Mouse (Mus musculus): ENCODE data around the gene Aip. TPM values are rescaled to one million over a fixed set of nuclear protein-coding genes. Genes with fewer than 3 reads are reported as not detected.

The Aip gene
- total RNA-seq (2023) = 100 to 1,000 TPM; 105 to 131 TPM

GRCm38 (mm10) chr19:4125741-4126696, at the start of gene Aip:
Aip (minus strand) TSS chr19:4125858.

GRCm38 (mm10) chr19:4162646-4163542, 37.2 kb upstream of the Aip start, which contains the start of gene Rps6kb2:
Rps6kb2 (minus strand) TSS chr19:4163354.

GRCm38 (mm10) chr19:4153232-4153654, 27.6 kb upstream of the Aip start, which contains the start of gene Ptprcap:
Ptprcap (plus strand) TSS chr19:4153604.

GRCm38 (mm10) chr19:4148491-4148806, 22.8 kb upstream of the Aip start, which contains the start of gene Coro1b:
Coro1b (plus strand) TSS chr19:4148619.

GRCm38 (mm10) chr19:4143759-4144268, 18.2 kb upstream of the Aip start, which contains the start of gene Cabp4:
Cabp4 (minus strand) TSS chr19:4144033.

GRCm38 (mm10) chr19:4139446-4139845, 13.8 kb upstream of the Aip start, which contains the start of gene Gpr152:
Gpr152 (plus strand) TSS chr19:4139787.

GRCm38 (mm10) chr19:4099837-4100717, 25.6 kb downstream of the Aip start, which contains the start of gene Pitpnm1:
Pitpnm1 (plus strand) TSS chr19:4099998.

GRCm38 (mm10) chr19:4096642-4097440, 28.8 kb downstream of the Aip start, which contains the start of gene Cdk2ap2:
Cdk2ap2 (plus strand) TSS chr19:4097182.

GRCm38 (mm10) chr19:4081394-4081793, 44.3 kb downstream of the Aip start, which contains the start of gene Cabp2:
Cabp2 (plus strand) TSS chr19:4081578.

Other genes with a start within 250 kb of the Aip start
- gene Tcirg1, start 218.7 kb downstream of the Aip start, total RNA-seq (2023) = 100 to 1,000 TPM; 482 to 489 TPM
- gene Ndufs8, start 213.1 kb downstream of the Aip start, total RNA-seq (2023) = 10 to 100 TPM; 86.9 to 96.9 TPM
- 10 to 100 TPM; 87.1 to 88.5 TPM for gene Aldh3b1, start 196.1 kb downstream of the Aip start, total RNA-seq (2023)
- 100 to 1,000 TPM; 733 to 761 TPM for gene Unc93b1, start 190.7 kb downstream of the Aip start, total RNA-seq (2023)
- gene Aldh3b3, start 167.2 kb downstream of the Aip start, total RNA-seq (2023) = under 1 TPM; 0.33 to 0.52 TPM
- gene Aldh3b2, start 153.5 kb downstream of the Aip start, total RNA-seq (2023) = 1 to 10 TPM; 4.2 to 6.3 TPM
- gene Acy3, start 139.3 kb downstream of the Aip start, total RNA-seq (2023) = not detected
- not detected for gene Tbx10, start 133.1 kb downstream of the Aip start, total RNA-seq (2023)
- gene Nudt8, start 125.3 kb downstream of the Aip start, total RNA-seq (2023) = 10 to 100 TPM in 1 of 2 experiments, 1 to 10 TPM in 1; 8.0 to 14.1 TPM
- 1 to 10 TPM; 1.5 to 1.6 TPM for gene Gm49405, start 125.2 kb downstream of the Aip start, total RNA-seq (2023)
- gene Doc2g, start 122.5 kb downstream of the Aip start, total RNA-seq (2023) = 1 to 10 TPM; 2.5 to 4.8 TPM
- gene Ndufv1, start 113.1 kb downstream of the Aip start, total RNA-seq (2023) = 10 to 100 TPM; 58.0 to 65.5 TPM
- gene Gstp1, start 87.9 kb downstream of the Aip start, total RNA-seq (2023) = 100 to 1,000 TPM; 150 to 173 TPM
- gene Gstp2, start 79.8 kb downstream of the Aip start, total RNA-seq (2023) = 10 to 100 TPM; 15.3 to 58.8 TPM
- 1 to 10 TPM; 6.8 to 7.6 TPM for gene Gstp3, start 66.3 kb downstream of the Aip start, total RNA-seq (2023)
- not detected for gene Cabp2, start 44.3 kb downstream of the Aip start, total RNA-seq (2023)
- gene Cdk2ap2, start 28.7 kb downstream of the Aip start, total RNA-seq (2023) = 100 to 1,000 TPM; 250 to 306 TPM
- gene Pitpnm1, start 25.9 kb downstream of the Aip start, total RNA-seq (2023) = 100 to 1,000 TPM; 399 to 422 TPM
- under 1 TPM; 0.31 to 0.43 TPM for gene Gpr152, start 13.9 kb upstream of the Aip start, total RNA-seq (2023)
- gene Cabp4, start 18.2 kb upstream of the Aip start, total RNA-seq (2023) = 10 to 100 TPM in 1 of 2 experiments, 1 to 10 TPM in 1; 5.6 to 10.1 TPM
- gene Coro1b, start 22.8 kb upstream of the Aip start, total RNA-seq (2023) = 100 to 1,000 TPM; 435 to 477 TPM
- 10 to 100 TPM; 13.1 to 17.2 TPM for gene Ptprcap, start 27.7 kb upstream of the Aip start, total RNA-seq (2023)
- gene Rps6kb2, start 37.5 kb upstream of the Aip start, total RNA-seq (2023) = 10 to 100 TPM; 41.7 to 47.8 TPM
- gene Carns1, start 49.6 kb upstream of the Aip start, total RNA-seq (2023) = 1 to 10 TPM; 5.7 to 6.3 TPM
- gene Tbc1d10c, start 65.4 kb upstream of the Aip start, total RNA-seq (2023) = 10 to 100 TPM; 29.8 to 31.7 TPM
- 100 to 1,000 TPM; 360 to 389 TPM for gene Ppp1ca, start 66.2 kb upstream of the Aip start, total RNA-seq (2023)
- gene Rad9a, start 75.8 kb upstream of the Aip start, total RNA-seq (2023) = 10 to 100 TPM; 32.7 to 35.4 TPM
- 10 to 100 TPM; 29.0 to 34.8 TPM for gene Clcf1, start 88.4 kb upstream of the Aip start, total RNA-seq (2023)
- gene AC109138.7, start 88.5 kb upstream of the Aip start, total RNA-seq (2023) = not detected
- 100 to 1,000 TPM; 108 to 115 TPM for gene Pold4, start 106.0 kb upstream of the Aip start, total RNA-seq (2023)
- 10 to 100 TPM; 50.8 to 51.4 TPM for gene Ssh3, start 143.3 kb upstream of the Aip start, total RNA-seq (2023)
- gene Ankrd13d, start 157.3 kb upstream of the Aip start, total RNA-seq (2023) = 10 to 100 TPM; 18.4 to 19.2 TPM
- 100 to 1,000 TPM; 425 to 438 TPM for gene Grk2, start 180.4 kb upstream of the Aip start, total RNA-seq (2023)

All from monocyte, adult 59 days (primary cell).